Mouse (Mus musculus): ENCODE data around the gene Ubtd2. TPM values are rescaled to one million over a fixed set of nuclear protein-coding genes. Genes with fewer than 3 reads are reported as not detected.

Ubtd2 gene
- polyA plus RNA-seq, 1 experiment from 2014 or later = 46.8 TPM

DNA sequence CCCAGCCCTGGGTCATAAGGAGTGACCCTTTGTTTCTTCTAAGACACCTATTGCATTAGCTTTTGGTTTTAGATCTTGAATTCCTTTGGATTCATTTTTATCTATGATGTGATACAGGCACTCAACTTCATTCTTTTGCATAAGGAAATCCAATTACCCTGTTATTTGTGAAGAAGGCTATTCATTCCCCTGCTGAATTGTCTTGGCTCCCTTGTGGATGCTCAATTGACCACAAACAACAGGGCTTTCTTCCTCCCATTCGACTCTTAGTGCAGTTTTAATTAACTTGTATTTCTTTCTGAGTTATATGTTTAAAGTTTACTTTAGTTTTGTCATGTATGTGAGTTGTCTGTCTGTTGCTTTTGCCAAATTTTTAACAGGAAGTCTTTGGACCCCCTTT, 10.9 kb upstream of the Ubtd2 start:
- no peak for ATAC-seq (ENCODE audit: borderline replicate concordance, extremely low read depth, low FRiP score, low TSS enrichment)
- H3K9me3 ChIP-seq = no peaks in the 10 kb centered on the region

DNA sequence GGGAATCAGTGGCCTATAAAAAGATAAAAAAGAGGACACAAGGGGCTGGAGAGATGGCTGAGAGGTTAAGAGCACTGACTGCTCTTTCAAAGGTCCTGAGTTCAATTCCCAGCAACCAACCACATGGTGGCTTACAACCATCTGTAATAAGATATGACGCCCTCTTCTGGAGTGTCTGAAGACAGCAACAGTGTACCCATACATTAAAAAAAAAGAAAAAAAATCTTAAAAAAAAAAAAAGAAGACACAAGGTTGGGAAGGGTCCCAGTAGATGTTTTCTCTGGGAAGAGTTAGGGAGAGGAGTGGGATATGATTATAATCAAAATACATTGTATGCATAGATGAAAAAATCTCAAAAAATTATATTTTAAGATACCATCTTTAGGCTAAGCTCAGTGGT, 10.0 kb upstream of the Ubtd2 start:
- Histone ChIP-seq H3K9me3 (no peaks in the 10 kb centered on the region), H3K27ac (no peak overlapping the region), H3K36me3 (no peaks in the 10 kb centered on the region), H3K4me3 (no peak overlapping the region), H3K27me3 (no peaks in the 10 kb centered on the region), H3K4me2 (no peak overlapping the region), H3K4me1 (no peaks in the 10 kb centered on the region), H3K9ac (no peak overlapping the region)
- WGBS = 84% methylated on average over 1 of the region's 1 CpGs
- ATAC-seq (ENCODE audit: borderline replicate concordance, extremely low read depth, low FRiP score, low TSS enrichment) = no peak

More for the DNA sequence above, 10.9 kb upstream of the Ubtd2 start:
- no peaks in the 10 kb centered on the region for H3K4me1 ChIP-seq
- no peak overlapping the region for H3K9ac ChIP-seq
- H3K36me3 ChIP-seq = no peaks in the 10 kb centered on the region
- no peak overlapping the region for H3K4me3 ChIP-seq
- 49% methylated on average over 1 of the region's 1 CpGs for WGBS
- H3K27ac ChIP-seq = no peak overlapping the region
- H3K27me3 ChIP-seq = no peaks in the 10 kb centered on the region
- no peak overlapping the region for H3K4me2 ChIP-seq

DNA sequence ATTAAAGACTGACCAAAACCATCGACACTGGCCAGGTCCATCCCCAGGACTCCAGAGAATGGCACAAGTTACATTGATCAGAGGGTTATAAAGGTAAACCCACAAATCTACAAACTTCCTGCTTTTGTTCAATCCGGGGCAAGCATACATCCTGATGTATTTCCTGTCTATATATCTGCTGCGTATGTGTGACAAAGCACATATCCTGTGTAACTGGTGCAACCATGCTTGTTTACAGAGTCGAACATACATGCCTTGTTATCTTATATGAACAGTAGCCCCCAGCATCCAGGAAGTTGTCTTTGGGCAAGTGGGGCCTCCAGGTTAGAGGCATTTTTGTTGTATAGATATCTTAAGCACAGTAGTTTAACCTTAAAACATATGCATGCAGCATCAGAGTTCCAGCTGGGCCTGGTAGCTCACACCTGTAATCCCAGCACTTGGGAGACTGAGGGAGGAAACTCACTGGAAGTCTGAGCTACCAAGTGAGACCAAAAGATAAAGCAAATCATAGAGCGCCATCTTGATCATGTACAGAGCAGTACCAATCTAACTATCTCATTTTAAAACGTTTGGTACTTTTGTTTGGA, 9.4 kb upstream of the Ubtd2 start:
- H3K36me3 ChIP-seq = no peaks in the 10 kb centered on the region
- no peak for ATAC-seq (ENCODE audit: borderline replicate concordance, extremely low read depth, low FRiP score, low TSS enrichment)
- WGBS = 67% methylated on average over 6 of the region's 6 CpGs

DNA sequence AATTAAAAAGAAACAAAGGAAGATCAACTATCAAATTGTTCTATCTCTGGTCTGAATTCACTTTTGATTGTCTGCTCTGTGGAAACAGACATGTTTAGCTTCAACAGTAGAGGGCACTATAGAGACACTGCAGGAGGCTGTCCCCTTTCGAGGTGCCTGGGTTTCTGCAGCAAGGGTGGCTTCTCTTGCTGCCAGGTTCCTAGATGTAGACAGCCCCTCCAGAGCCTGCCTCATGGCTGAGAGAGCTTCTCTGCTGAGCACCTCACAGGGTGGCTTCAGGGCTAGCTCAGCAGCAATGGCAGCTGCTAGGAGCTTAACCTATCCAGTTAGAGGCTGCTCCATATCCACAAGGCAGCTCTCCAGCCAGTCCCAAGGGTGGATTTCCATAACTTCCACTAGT, 5.0 kb upstream of the Ubtd2 start:
- WGBS = 0% methylated on average over 1 of the region's 1 CpGs
- ATAC-seq (ENCODE audit: borderline replicate concordance, extremely low read depth, low FRiP score, low TSS enrichment) = no peak
- H3K4me1 ChIP-seq = peaks cover 5% of the 10 kb centered on the region; the same call in 1 of the 2 replicates
- no peaks in the 10 kb centered on the region for H3K9me3 ChIP-seq
- H3K9ac ChIP-seq = no peak overlapping the region
- H3K27ac ChIP-seq = no peak overlapping the region
- no peak overlapping the region for H3K4me2 ChIP-seq
- H3K4me3 ChIP-seq = no peak overlapping the region
- no peaks in the 10 kb centered on the region for H3K36me3 ChIP-seq
- H3K27me3 ChIP-seq = no peaks in the 10 kb centered on the region

More for the DNA sequence above, 9.4 kb upstream of the Ubtd2 start:
- no peaks in the 10 kb centered on the region for H3K4me1 ChIP-seq
- no peaks in the 10 kb centered on the region for H3K27me3 ChIP-seq
- H3K9me3 ChIP-seq = no peaks in the 10 kb centered on the region
- no peak overlapping the region for H3K4me3 ChIP-seq
- H3K27ac ChIP-seq = no peak overlapping the region
- no peak overlapping the region for H3K4me2 ChIP-seq
- no peak overlapping the region for H3K9ac ChIP-seq

DNA sequence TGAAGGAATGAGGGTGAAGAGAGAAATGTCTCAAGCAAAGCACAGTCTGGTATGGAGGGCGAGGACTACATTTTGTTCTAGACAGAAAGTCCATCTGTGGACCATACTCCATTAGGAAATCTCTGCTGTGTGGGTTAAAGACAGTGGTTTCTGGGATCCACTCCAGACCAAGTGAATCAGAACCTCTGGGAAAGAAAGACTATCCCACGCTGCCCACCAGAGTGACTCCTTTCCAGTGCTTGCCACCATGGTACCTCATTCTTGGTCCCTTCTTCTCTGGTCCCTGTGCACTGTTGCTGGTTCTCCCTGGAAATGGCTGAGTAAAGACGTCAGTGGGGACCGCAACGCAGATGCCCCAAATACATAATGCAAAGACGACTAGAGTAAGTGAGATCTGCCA, 3.9 kb upstream of the Ubtd2 start:
- ATAC-seq (ENCODE audit: borderline replicate concordance, extremely low read depth, low FRiP score, low TSS enrichment) = no peak
- no peak overlapping the region for H3K4me3 ChIP-seq
- no peak overlapping the region for H3K9ac ChIP-seq
- H3K27ac ChIP-seq = no peak overlapping the region
- 91% methylated on average over 6 of the region's 6 CpGs for WGBS
- H3K27me3 ChIP-seq = no peaks in the 10 kb centered on the region
- no peaks in the 10 kb centered on the region for H3K36me3 ChIP-seq
- H3K4me1 ChIP-seq = peaks cover 7% of the 10 kb centered on the region; the same call in 1 of the 2 replicates
- no peak overlapping the region for H3K4me2 ChIP-seq
- no peaks in the 10 kb centered on the region for H3K9me3 ChIP-seq

DNA sequence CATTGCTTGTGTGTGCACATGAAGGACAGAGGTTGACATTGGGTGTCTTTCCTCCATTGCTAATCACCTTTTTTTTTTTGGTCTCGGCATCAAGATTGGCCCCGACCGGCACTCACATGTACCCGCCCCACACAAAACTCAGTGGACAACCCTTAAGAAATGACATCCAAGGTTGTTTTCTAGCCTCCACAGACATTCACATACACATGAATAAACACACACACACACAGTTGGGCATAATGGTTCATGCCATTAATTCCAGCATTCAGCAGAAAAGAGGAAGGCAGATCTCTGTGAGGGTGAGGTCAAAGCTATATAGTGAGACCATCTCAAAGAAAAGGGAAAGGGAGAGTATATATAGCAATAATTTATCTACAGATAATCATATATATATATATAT, 2.4 kb upstream of the Ubtd2 start:
- ATAC-seq (ENCODE audit: borderline replicate concordance, extremely low read depth, low FRiP score, low TSS enrichment) = no peak

DNA sequence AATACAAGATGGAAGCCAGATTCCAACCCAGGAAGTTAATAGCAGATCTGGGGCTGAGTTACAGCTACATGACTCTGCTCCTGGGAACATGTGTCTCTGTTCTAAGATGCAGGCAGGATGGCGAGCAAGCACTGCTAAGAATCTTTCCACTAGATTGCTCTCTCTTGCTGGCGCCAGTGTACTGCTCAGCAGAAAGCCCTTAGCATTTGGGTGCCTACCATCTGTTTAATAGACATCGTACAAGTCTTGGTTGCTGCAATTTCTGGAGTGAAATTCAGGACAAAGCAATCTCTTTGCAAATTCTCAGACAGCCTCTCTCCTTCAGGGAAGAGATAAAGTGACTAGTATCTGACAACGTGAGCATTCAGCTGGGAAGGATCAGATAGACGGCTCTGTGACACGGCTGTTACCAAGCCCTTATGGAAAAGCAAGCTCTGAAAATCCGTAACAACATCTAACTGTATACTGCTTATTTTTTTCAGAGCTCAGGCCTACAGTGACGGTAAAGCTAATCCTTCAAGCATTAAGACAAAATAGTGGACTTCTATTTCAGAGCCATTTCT, 1.7 kb upstream of the Ubtd2 start:
- WGBS = 56% methylated on average over 8 of the region's 8 CpGs
- H3K4me2 ChIP-seq = no peak overlapping the region; the same call in 1 of the 2 replicates
- H3K27ac ChIP-seq = 0 out of 2 replicates have a peak overlapping the region, but pooled peaks have one; percentile 5

More for the DNA sequence above, 2.4 kb upstream of the Ubtd2 start:
- Histone ChIP-seq H3K27ac (no peak overlapping the region), H3K4me1 (peaks cover 17% of the 10 kb centered on the region; the same call in 1 of the 2 replicates), H3K27me3 (no peaks in the 10 kb centered on the region), H3K9ac (no peak overlapping the region), H3K9me3 (no peaks in the 10 kb centered on the region), H3K36me3 (no peaks in the 10 kb centered on the region), H3K4me2 (no peak overlapping the region), H3K4me3 (no peak overlapping the region)
- 95% methylated on average over 4 of the region's 4 CpGs for WGBS

DNA sequence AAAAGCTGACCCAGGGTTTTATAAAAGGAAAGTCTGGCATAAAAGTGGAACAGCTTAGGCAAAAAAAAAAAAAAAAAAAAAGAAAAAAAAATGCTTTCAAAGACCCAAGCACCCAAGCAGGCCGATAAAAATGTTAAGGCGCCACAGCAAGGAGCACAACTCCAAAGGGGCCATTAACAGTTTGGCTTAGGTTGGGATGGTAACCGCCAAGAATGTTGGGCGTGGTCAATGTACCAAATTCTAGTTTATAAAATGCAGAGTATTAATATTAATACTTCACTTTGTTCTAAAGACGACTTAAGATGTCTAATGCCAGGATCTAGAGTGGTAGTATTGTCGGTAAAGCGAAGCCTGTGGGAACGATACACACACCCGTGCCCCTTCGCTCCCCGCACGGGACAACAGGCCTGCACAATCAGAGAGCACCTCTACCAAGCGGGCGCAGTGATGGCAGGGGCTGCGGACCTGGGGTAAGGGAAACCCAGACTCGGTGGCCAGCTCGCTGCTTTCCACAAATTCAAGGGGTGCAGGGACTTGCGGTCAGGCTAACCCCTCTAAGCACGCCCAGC, 855 bp upstream of the Ubtd2 start:
- Histone ChIP-seq H3K27me3 (no peaks in the 10 kb centered on the region), H3K4me3 (peak overlapping the region; percentile 69), H3K4me1 (peaks cover 17% of the 10 kb centered on the region; the same call in 1 of the 2 replicates), H3K36me3 (no peaks in the 10 kb centered on the region), H3K27ac (peak overlapping the region; percentile 97), H3K9me3 (no peaks in the 10 kb centered on the region), H3K4me2 (peak overlapping the region; percentile 88), H3K9ac (peak overlapping the region; percentile 85)
- WGBS = 2% methylated on average over 19 of the region's 19 CpGs
- ATAC-seq (ENCODE audit: borderline replicate concordance, extremely low read depth, low FRiP score, low TSS enrichment) = no peak; the same call in none of the 2 replicates

More for the DNA sequence above, 1.7 kb upstream of the Ubtd2 start:
- Histone ChIP-seq H3K27me3 (no peaks in the 10 kb centered on the region), H3K9me3 (no peaks in the 10 kb centered on the region), H3K4me1 (peaks cover 17% of the 10 kb centered on the region; the same call in 1 of the 2 replicates), H3K36me3 (no peaks in the 10 kb centered on the region), H3K4me3 (no peak overlapping the region), H3K9ac (no peak overlapping the region)
- ATAC-seq (ENCODE audit: borderline replicate concordance, extremely low read depth, low FRiP score, low TSS enrichment) = no peak

DNA sequence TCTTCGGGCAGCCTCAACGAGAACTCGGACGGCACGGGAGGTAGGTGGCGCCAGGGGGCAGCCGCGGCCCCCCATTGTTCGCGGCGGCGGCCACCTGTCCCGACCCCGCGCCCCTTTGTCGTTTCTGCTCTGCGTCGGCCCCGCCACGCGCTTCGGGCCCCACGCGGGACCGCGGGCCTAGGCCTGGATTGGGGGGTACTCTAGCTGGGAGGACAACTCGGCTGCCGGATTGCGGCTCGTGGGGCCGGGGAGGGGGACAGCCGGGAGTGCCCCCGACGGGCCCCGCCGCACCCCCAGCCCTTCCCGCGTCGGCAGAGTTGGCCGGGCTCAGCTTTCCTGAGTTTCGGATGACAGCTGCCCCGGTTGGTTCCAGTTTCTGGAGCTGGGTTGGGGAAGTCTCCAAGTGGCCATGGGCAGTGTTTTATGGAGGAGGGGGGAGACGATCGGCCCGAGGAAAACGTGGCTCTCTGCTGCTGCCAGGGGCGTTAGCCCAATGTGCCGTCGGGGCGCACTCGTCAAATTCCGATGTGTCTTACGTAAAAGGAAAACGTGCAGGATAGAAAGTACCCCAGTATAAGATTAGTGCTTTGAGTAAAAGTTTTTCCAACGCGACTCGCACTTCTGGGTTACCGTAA, 454 bp downstream of the Ubtd2 start:
- peak; percentile 16 for ATAC-seq (ENCODE audit: borderline replicate concordance, extremely low read depth, low FRiP score, low TSS enrichment)
- WGBS = under 1% methylated on average over 53 of the region's 58 CpGs

DNA sequence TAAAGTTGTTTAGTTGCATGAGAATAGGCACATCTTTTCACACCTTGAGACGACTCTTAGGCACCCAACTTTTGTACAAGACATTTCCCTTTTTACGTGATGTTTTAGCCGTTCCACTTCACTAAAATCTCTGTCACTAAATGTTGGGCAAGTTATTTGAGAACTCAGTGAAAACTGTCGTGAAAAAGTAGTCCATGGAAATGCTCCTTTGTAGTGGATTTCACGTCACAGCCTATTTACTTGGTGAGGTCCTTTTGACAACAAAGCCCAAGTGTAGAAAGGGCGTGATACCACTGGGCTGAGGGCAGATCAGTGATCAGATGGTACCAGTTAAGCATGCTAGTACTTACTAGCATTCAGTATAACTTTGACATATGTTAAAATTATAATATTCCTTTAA, 1.2 kb downstream of the Ubtd2 start:
- peak overlapping the region; percentile 69 for H3K4me3 ChIP-seq
- WGBS = 4% methylated on average over 6 of the region's 6 CpGs
- no peak for ATAC-seq (ENCODE audit: borderline replicate concordance, extremely low read depth, low FRiP score, low TSS enrichment)
- H3K9ac ChIP-seq = peak overlapping the region; percentile 85
- peak overlapping the region; percentile 97 for H3K27ac ChIP-seq
- no peaks in the 10 kb centered on the region for H3K9me3 ChIP-seq
- no peaks in the 10 kb centered on the region for H3K36me3 ChIP-seq
- peaks cover 17% of the 10 kb centered on the region; the same call in 1 of the 2 replicates for H3K4me1 ChIP-seq
- H3K4me2 ChIP-seq = peak overlapping the region; percentile 88
- no peaks in the 10 kb centered on the region for H3K27me3 ChIP-seq

More for the DNA sequence above, 454 bp downstream of the Ubtd2 start:
- no peaks in the 10 kb centered on the region for H3K9me3 ChIP-seq
- H3K9ac ChIP-seq = peak overlapping the region; percentile 85
- peak overlapping the region; percentile 88 for H3K4me2 ChIP-seq
- H3K27me3 ChIP-seq = no peaks in the 10 kb centered on the region
- H3K27ac ChIP-seq = peak overlapping the region; percentile 97
- no peaks in the 10 kb centered on the region for H3K36me3 ChIP-seq
- peaks cover 17% of the 10 kb centered on the region; the same call in 1 of the 2 replicates for H3K4me1 ChIP-seq
- H3K4me3 ChIP-seq = peak overlapping the region; percentile 69

DNA sequence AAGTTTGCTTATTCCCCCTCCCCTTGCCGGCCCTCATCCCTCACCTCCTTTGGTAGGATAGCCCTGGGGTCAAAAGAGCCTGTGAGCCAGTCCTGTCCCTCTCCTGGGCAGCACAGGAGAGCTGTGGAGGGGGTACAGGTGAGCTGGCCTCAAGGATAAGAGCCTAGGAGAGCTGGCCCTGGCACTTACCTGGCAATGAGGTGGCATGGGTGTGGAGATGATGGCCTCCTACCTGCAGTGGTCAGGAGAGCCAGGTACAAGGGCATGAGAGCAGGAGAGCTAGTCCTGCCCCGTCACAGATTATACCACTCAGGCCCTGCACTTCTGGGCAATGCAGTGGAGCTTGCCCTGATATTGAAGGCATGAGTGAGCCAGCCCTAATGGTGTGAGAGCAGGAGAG, 9.1 kb downstream of the Ubtd2 start:
- Histone ChIP-seq H3K27ac (no peak overlapping the region), H3K36me3 (no peaks in the 10 kb centered on the region), H3K9me3 (no peaks in the 10 kb centered on the region), H3K9ac (no peak overlapping the region), H3K4me2 (no peak overlapping the region), H3K4me3 (no peak overlapping the region), H3K4me1 (no peaks in the 10 kb centered on the region), H3K27me3 (no peaks in the 10 kb centered on the region)
- ATAC-seq (ENCODE audit: borderline replicate concordance, extremely low read depth, low FRiP score, low TSS enrichment) = no peak
- 56% methylated on average over 2 of the region's 2 CpGs for WGBS

DNA sequence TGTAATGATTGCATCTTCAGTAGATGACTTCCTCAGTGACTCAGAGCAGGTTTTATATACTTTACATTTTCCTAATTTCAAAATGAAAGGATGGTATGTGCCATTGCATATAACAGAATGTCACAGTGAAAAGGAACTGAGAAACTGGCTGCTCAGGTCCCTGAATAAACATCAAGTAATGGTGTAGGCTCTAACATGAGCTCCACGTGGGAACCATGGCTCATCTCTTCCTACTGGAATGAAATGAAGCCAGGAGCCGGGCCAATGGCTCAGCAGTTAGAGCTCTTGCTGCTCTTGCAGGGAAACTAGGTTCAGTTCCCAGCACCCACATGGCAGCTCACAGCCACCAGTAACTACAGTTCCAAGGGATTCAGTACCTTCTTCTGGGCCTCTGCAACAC, 16.8 kb downstream of the Ubtd2 start:
- WGBS = 66% methylated on average over 2 of the region's 2 CpGs

More for the DNA sequence above, 16.8 kb downstream of the Ubtd2 start:
- H3K27ac ChIP-seq = no peak overlapping the region
- H3K4me1 ChIP-seq = 0 out of 2 replicates have a peak, but pooled peaks cover 2% of the 10 kb centered on the region
- H3K4me2 ChIP-seq = no peak overlapping the region
- H3K9ac ChIP-seq = no peak overlapping the region
- no peak for ATAC-seq (ENCODE audit: borderline replicate concordance, extremely low read depth, low FRiP score, low TSS enrichment)
- H3K36me3 ChIP-seq = no peaks in the 10 kb centered on the region
- no peaks in the 10 kb centered on the region for H3K27me3 ChIP-seq
- H3K4me3 ChIP-seq = no peak overlapping the region
- no peaks in the 10 kb centered on the region for H3K9me3 ChIP-seq

Data from lung, embryonic 15.5 days (tissue).